Mouse (Mus musculus) MEL (cell line): ENCODE results near the gene Gm1043. TPM values are rescaled to one million over a fixed set of nuclear protein-coding genes. Genes with fewer than 3 reads are reported as not detected.

Source experiments
- DNase-seq: peaks from one replicate; pipeline ENCODE4 v3.0.0; 2011; ENCODE audit warnings: low read depth, low spot score
- H3K27ac ChIP-seq: 2 replicates; pipeline ENCODE4 v1.5.1; 2012; ENCODE audit warnings: low read depth, mild to moderate bottlenecking, control low read depth, low read length, moderate library complexity; ENCODE audit not compliant: control insufficient read depth
- H3K27me3 ChIP-seq, 2 experiments: fragments of 150-350 bp in 1 of 2; sonication (generic) in 1 of 2; 2 replicates each; pipeline ENCODE4 v1.6.1; 2012; ENCODE audit warnings: low read length in 2 of 2, mild to moderate bottlenecking in 2 of 2, improper control_type of control experiment in 1 of 2, moderate library complexity in 1 of 2; ENCODE audit not compliant: insufficient read depth in 2 of 2, control insufficient read depth in 1 of 2
- H3K36me3 ChIP-seq, 2 experiments: 2 replicates each; pipeline ENCODE4 v1.6.1; 2012 to 2014; ENCODE audit warnings: low read length in 2 of 2, improper control_type of control experiment in 1 of 2, inconsistent platforms in 1 of 2, mild to moderate bottlenecking in 1 of 2; ENCODE audit not compliant: insufficient read depth in 2 of 2, control insufficient read depth in 1 of 2
- H3K4me1 ChIP-seq, 2 experiments: fragments of 150-350 bp in 1 of 2; sonication (generic) in 1 of 2; 2 replicates each; pipeline ENCODE4 v1.6.1; 2012; ENCODE audit warnings: low read length in 2 of 2, improper control_type of control experiment in 1 of 2, mild to moderate bottlenecking in 1 of 2; ENCODE audit not compliant: insufficient read depth in 2 of 2, control insufficient read depth in 1 of 2
- H3K4me3 ChIP-seq, 2 experiments: fragments of 150-350 bp in 1 of 2; sonication (generic) in 1 of 2; 2 replicates each; pipeline ENCODE4 v1.5.1; 2012; ENCODE audit warnings: low read depth in 2 of 2, low read length in 2 of 2, mild to moderate bottlenecking in 2 of 2, moderate library complexity in 2 of 2, control low read depth in 1 of 2, improper control_type of control experiment in 1 of 2; ENCODE audit not compliant: control insufficient read depth in 1 of 2, insufficient read depth in 1 of 2
- H3K79me2 ChIP-seq: 2 replicates; pipeline ENCODE4 v1.6.1; 2012; ENCODE audit warnings: mild to moderate bottlenecking, low read length, moderate library complexity; ENCODE audit not compliant: control insufficient read depth, poor library complexity, insufficient read depth
- H3K9ac ChIP-seq: 2 replicates; pipeline ENCODE4 v1.6.1; 2012; ENCODE audit warnings: low read depth, mild to moderate bottlenecking, control low read depth, low read length, moderate library complexity; ENCODE audit not compliant: control insufficient read depth, poor library complexity, severe bottlenecking
- H3K9me3 ChIP-seq: fragments of 150-350 bp; sonication (generic); replicated peaks from 2 replicates; pipeline ENCODE4 v1.6.1; 2012; ENCODE audit warnings: mild to moderate bottlenecking, low read length, improper control_type of control experiment, moderate library complexity; ENCODE audit not compliant: insufficient read depth
- BHLHE40 ChIP-seq: IDR thresholded peaks from 2 replicates; pipeline ENCODE4 v1.6.1; 2012; ENCODE audit warnings: low read depth, mild to moderate bottlenecking, inconsistent platforms, low read length, improper control_type of control experiment, borderline replicate concordance
- CTCF ChIP-seq, 3 experiments: IDR thresholded peaks in 2 of 3; conservative IDR thresholded peaks in 1 of 3; 2 replicates each; pipeline ENCODE4 v1.5.1; 2011 to 2012; ENCODE audit warnings: low read length in 3 of 3, low read depth in 2 of 3, mild to moderate bottlenecking in 2 of 3, improper control_type of control experiment in 1 of 3, inconsistent platforms in 1 of 3, mixed read lengths in 1 of 3, moderate library complexity in 1 of 3; ENCODE audit not compliant: control insufficient read depth in 1 of 3, insufficient read depth in 1 of 3, poor library complexity in 1 of 3, severe bottlenecking in 1 of 3
- E2F4 ChIP-seq: IDR thresholded peaks from 2 replicates; pipeline ENCODE4 v1.6.1; 2011; ENCODE audit warnings: low read depth, low read length, improper control_type of control experiment, borderline replicate concordance
- ELF1 ChIP-seq: IDR thresholded peaks from 2 replicates; pipeline ENCODE4 v1.6.1; 2014; ENCODE audit warnings: low read depth, mild to moderate bottlenecking, inconsistent platforms, low read length, improper control_type of control experiment, moderate library complexity
- ETS1 ChIP-seq: IDR thresholded peaks from 2 replicates; pipeline ENCODE4 v1.6.1; 2012; ENCODE audit warnings: low read depth, mild to moderate bottlenecking, inconsistent platforms, low read length, improper control_type of control experiment, moderate library complexity
- GATA1 ChIP-seq: IDR thresholded peaks from 2 replicates; pipeline ENCODE4 v1.6.1; 2011; ENCODE audit warnings: low read depth, low read length, improper control_type of control experiment
- HCFC1 ChIP-seq: IDR thresholded peaks from 2 replicates; pipeline ENCODE4 v1.6.1; 2012; ENCODE audit warnings: low read depth, mild to moderate bottlenecking, inconsistent platforms, low read length, improper control_type of control experiment, moderate library complexity
- JUND ChIP-seq: IDR thresholded peaks from 2 replicates; pipeline ENCODE4 v1.6.1; 2011; ENCODE audit warnings: low read depth, mild to moderate bottlenecking, improper control_type of control experiment, low read length
- KAT2A ChIP-seq: conservative IDR thresholded peaks from 2 replicates; pipeline ENCODE4 v1.6.1; 2012; ENCODE audit warnings: low read depth, low read length, improper control_type of control experiment, inconsistent platforms
- MAFK ChIP-seq: IDR thresholded peaks from 2 replicates; pipeline ENCODE4 v1.6.1; 2011; ENCODE audit warnings: low read depth, mild to moderate bottlenecking, low read length, improper control_type of control experiment, borderline replicate concordance
- MAX ChIP-seq: IDR thresholded peaks from 2 replicates; pipeline ENCODE4 v1.6.1; 2011; ENCODE audit warnings: low read length, improper control_type of control experiment
- MAZ ChIP-seq: IDR thresholded peaks from 2 replicates; pipeline ENCODE4 v1.6.1; 2012; ENCODE audit warnings: low read depth, mild to moderate bottlenecking, inconsistent platforms, low read length, improper control_type of control experiment
- MYC ChIP-seq: IDR thresholded peaks from 2 replicates; pipeline ENCODE4 v1.6.1; 2011; ENCODE audit warnings: low read depth, mild to moderate bottlenecking, low read length, improper control_type of control experiment, moderate library complexity
- NELFE ChIP-seq: IDR thresholded peaks from 2 replicates; pipeline ENCODE4 v1.6.1; 2011; ENCODE audit warnings: low read depth, low read length, improper control_type of control experiment
- NRF1 ChIP-seq: IDR thresholded peaks from 2 replicates; pipeline ENCODE4 v1.6.1; 2014; ENCODE audit warnings: low read depth, mild to moderate bottlenecking, inconsistent platforms, low read length, improper control_type of control experiment, moderate library complexity; ENCODE audit not compliant: poor library complexity, insufficient read depth, severe bottlenecking
- POLR2A ChIP-seq, 2 experiments: IDR thresholded peaks; 2 replicates each; pipeline ENCODE4 v1.6.1; 2011 to 2012; ENCODE audit warnings: low read length in 2 of 2, mild to moderate bottlenecking in 2 of 2, control low read depth in 1 of 2, improper control_type of control experiment in 1 of 2, low read depth in 1 of 2, moderate library complexity in 1 of 2; ENCODE audit not compliant: control insufficient read depth in 1 of 2, insufficient read depth in 1 of 2, poor library complexity in 1 of 2
- POLR2AphosphoS2 ChIP-seq: IDR thresholded peaks from 2 replicates; pipeline ENCODE4 v1.6.1; 2011; ENCODE audit warnings: low read length, improper control_type of control experiment
- POLR2AphosphoS5 ChIP-seq: IDR thresholded peaks from 2 replicates; pipeline ENCODE4 v1.6.1; 2012; ENCODE audit warnings: low read depth, borderline replicate concordance, mild to moderate bottlenecking, inconsistent platforms, low read length, moderate library complexity, mixed read lengths
- RAD21 ChIP-seq: IDR thresholded peaks from 2 replicates; pipeline ENCODE4 v1.6.1; 2011; ENCODE audit warnings: mild to moderate bottlenecking, low read depth, low read length, improper control_type of control experiment
- SIN3A ChIP-seq: IDR thresholded peaks from 2 replicates; pipeline ENCODE4 v1.6.1; 2012; ENCODE audit warnings: low read length, improper control_type of control experiment, inconsistent platforms
- SMC3 ChIP-seq: IDR thresholded peaks from 2 replicates; pipeline ENCODE4 v1.6.1; 2011; ENCODE audit warnings: low read depth, low read length, improper control_type of control experiment
- UBTF ChIP-seq: IDR thresholded peaks from 2 replicates; pipeline ENCODE4 v1.6.1; 2012; ENCODE audit warnings: low read depth, mild to moderate bottlenecking, inconsistent platforms, low read length, improper control_type of control experiment, moderate library complexity, borderline replicate concordance; ENCODE audit not compliant: insufficient read depth
- USF2 ChIP-seq, 2 experiments: IDR thresholded peaks; 2 replicates each; pipeline ENCODE4 v1.6.1; 2011 to 2012; ENCODE audit warnings: improper control_type of control experiment in 2 of 2, low read length in 2 of 2, borderline replicate concordance in 1 of 2, inconsistent platforms in 1 of 2, low read depth in 1 of 2, mild to moderate bottlenecking in 1 of 2; ENCODE audit not compliant: insufficient read depth in 1 of 2
- ZC3H11A ChIP-seq: IDR thresholded peaks from 2 replicates; pipeline ENCODE4 v1.6.1; 2012; ENCODE audit warnings: low read depth, mild to moderate bottlenecking, inconsistent platforms, low read length, improper control_type of control experiment
- ZNF384 ChIP-seq: IDR thresholded peaks from 2 replicates; pipeline ENCODE4 v1.6.1; 2012; ENCODE audit warnings: low read depth, mild to moderate bottlenecking, inconsistent platforms, low read length, improper control_type of control experiment
- polyA plus RNA-seq, 2 experiments: library from polyadenylated mRNA; stranded (reverse) in 1 of 2; unstranded in 1 of 2; fragments of >175 nt in 1 of 2; fragments of >200 nt in 1 of 2; gene quantifications; 2 replicates each; pipeline versions ENCODE4 v1.2.1 to v1.2.4; 2012; ENCODE audit warnings: low replicate concordance in 2 of 2, low read depth in 1 of 2; ENCODE audit not compliant: insufficient read length in 2 of 2, insufficient read depth in 1 of 2, missing spikeins in 1 of 2
- total RNA-seq: library from RNA; depleted of rRNA; stranded (reverse); fragments of 300-350 nt; gene quantifications from 2 replicates; pipeline ENCODE4 v1.2.3, GENCODE M21; 2012

Gene Gm1043
- total and polyA plus RNA-seq, 3 experiments: not detected

DNA sequence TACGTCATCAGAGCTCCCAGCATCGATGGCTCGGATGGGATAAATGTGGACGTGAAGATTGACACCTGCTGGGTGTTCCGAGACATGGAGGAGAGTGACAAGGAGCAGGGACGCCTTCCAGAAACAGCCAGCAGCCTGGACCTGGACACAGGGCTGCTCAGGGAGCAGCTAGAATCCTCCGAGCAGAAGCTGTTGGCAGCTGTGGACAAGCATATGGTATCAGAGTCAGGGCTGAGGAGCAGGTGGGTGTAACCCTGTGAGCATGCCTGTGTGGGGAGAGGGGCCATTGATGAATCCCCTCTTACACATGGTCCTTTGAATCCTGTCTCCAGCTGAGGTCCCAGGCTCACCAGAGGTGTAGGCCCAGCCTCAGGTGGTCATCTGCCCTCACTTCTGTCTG, 69.3 kb downstream of the Gm1043 start:
- no peaks in the 10 kb centered on the region for H3K27me3 ChIP-seq
- no peaks in the 10 kb centered on the region for H3K79me2 ChIP-seq
- H3K9ac ChIP-seq: no peak overlapping the region
- no peak overlapping the region for H3K4me3 ChIP-seq
- no peak overlapping the region for H3K27ac ChIP-seq
- H3K9me3 ChIP-seq: no peaks in the 10 kb centered on the region; the same call in 1 of the 2 replicates
- no peak for DNase-seq
- H3K36me3 ChIP-seq: no peaks in the 10 kb centered on the region
- TF ChIP-seq CTCF (IDR thresholded peaks at IDR 0.05 in 2 of 3, conservative IDR thresholded peaks at IDR 0.05 in 1 of 3; ENCODE audit: control insufficient read depth in 1 of 3, insufficient read depth in 1 of 3, low read depth in 2 of 3, low read length in 3 of 3, poor library complexity in 1 of 3, severe bottlenecking in 1 of 3): no peak
- no peak for TF ChIP-seq ZNF384
- TF ChIP-seq JUND: no peak
- no peak for TF ChIP-seq ELF1
- no peak for TF ChIP-seq ZC3H11A
- TF ChIP-seq POLR2AphosphoS2: no peak
- no peak for TF ChIP-seq MAX
- no peak for TF ChIP-seq SMC3
- no peak for TF ChIP-seq KAT2A
- TF ChIP-seq NELFE: no peak
- TF ChIP-seq UBTF: no peak
- TF ChIP-seq MYC: no peak
- no peak for TF ChIP-seq POLR2A (IDR thresholded peaks at IDR 0.05; ENCODE audit: control insufficient read depth in 1 of 2, insufficient read depth in 1 of 2, low read depth in 1 of 2, low read length in 2 of 2, poor library complexity in 1 of 2)
- TF ChIP-seq BHLHE40: no peak
- H3K4me1 ChIP-seq: no peaks in the 10 kb centered on the region

DNA sequence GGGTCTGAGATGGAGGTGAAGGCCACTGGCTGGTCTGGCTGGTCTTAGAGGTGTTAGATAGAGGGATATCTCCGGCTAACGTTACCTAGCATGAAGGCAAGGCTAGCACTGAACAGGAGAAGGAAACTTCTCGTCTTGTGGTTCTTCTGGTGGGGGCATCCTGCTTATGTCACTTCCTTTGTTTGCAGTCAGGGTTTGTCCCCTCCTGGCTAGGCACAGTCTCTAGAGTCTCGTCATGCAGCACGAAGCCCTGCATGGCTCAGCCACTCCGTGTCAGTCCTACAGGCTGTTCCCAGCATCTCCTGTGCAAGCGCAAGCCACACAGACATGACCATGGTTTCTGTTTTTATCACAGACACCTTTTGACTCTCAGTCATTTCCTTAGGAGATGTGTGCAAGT, 73.2 kb downstream of the Gm1043 start:
- Histone ChIP-seq H3K4me3 (no peak overlapping the region), H3K79me2 (no peaks in the 10 kb centered on the region), H3K27ac (no peak overlapping the region), H3K4me1 (no peaks in the 10 kb centered on the region), H3K27me3 (no peaks in the 10 kb centered on the region), H3K9me3 (no peaks in the 10 kb centered on the region; the same call in 1 of the 2 replicates), H3K36me3 (no peaks in the 10 kb centered on the region), H3K9ac (no peak overlapping the region)
- DNase-seq: no peak
- TF ChIP-seq POLR2AphosphoS5 (no peak), HCFC1 (no peak), ETS1 (no peak), KAT2A (no peak), MAZ (no peak), SIN3A (no peak), USF2 (IDR thresholded peaks at IDR 0.05; ENCODE audit: borderline replicate concordance in 1 of 2, insufficient read depth in 1 of 2, low read depth in 1 of 2, low read length in 2 of 2) (no peak), E2F4 (no peak), GATA1 (no peak), MAX (no peak), MAFK (no peak), NRF1 (no peak), ELF1 (no peak), RAD21 (no peak)
- TF ChIP-seq, all 39 proteins: peak for 0
